Mouse (Mus musculus) bone marrow macrophage, adult 2 months (primary cell): ENCODE measurements around the gene Polg. TPM values are rescaled to one million over a fixed set of nuclear protein-coding genes. Genes with fewer than 3 reads are reported as not detected.

Experiments used
- H3K27ac ChIP-seq: 2 replicates; pipeline ENCODE4 v1.5.1; 2012; ENCODE audit warnings: low read depth, low read length; ENCODE audit not compliant: insufficient read depth
- H3K4me1 ChIP-seq: 2 replicates; pipeline ENCODE4 v1.6.1; 2012; ENCODE audit warnings: low read length; ENCODE audit not compliant: control insufficient read depth, insufficient read depth
- H3K4me3 ChIP-seq: 2 replicates; pipeline ENCODE4 v1.5.1; 2012; ENCODE audit warnings: mild to moderate bottlenecking, low read length, moderate library complexity; ENCODE audit not compliant: insufficient read depth
- CTCF ChIP-seq: IDR thresholded peaks from 2 replicates; pipeline ENCODE4 v1.5.1; 2012; ENCODE audit warnings: low read depth, mild to moderate bottlenecking, low read length, moderate library complexity
- POLR2A ChIP-seq: IDR thresholded peaks from 2 replicates; pipeline ENCODE4 v1.6.1; 2012; ENCODE audit warnings: mild to moderate bottlenecking, low read depth, low read length, borderline replicate concordance
- polyA plus RNA-seq: library from polyadenylated mRNA; stranded (reverse); fragments of >200 nt; gene quantifications from 2 replicates; pipeline ENCODE4 v1.2.4, GENCODE M21; 2012; ENCODE audit not compliant: missing spikeins, insufficient read depth, insufficient read length

Gene Polg
- polyA plus RNA-seq, 1 experiment = 56.9 TPM

DNA sequence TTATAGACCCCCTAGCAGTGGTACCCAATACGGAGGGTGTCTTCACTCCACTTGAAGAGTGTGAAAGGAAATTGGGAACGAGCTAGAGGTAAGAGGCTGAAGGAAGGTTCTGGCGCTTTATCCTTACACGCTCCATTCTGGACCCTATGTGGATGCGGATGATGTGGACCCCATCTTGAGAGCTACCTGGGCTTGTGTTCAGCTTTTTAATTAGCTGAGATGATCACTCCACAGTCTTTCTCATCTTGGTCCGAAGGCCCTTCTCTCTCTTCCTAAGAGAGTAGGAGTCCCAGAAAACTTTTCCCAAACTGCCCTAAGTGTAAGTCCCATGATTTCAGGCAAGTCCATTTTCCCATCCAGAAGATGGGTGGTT is 43.1 kb upstream of the Polg start:
- H3K27ac ChIP-seq = no peak overlapping the region
- no peak for TF ChIP-seq CTCF
- no peak for TF ChIP-seq POLR2A
- no peaks in the 10 kb centered on the region for H3K4me1 ChIP-seq
- no peak overlapping the region for H3K4me3 ChIP-seq

DNA sequence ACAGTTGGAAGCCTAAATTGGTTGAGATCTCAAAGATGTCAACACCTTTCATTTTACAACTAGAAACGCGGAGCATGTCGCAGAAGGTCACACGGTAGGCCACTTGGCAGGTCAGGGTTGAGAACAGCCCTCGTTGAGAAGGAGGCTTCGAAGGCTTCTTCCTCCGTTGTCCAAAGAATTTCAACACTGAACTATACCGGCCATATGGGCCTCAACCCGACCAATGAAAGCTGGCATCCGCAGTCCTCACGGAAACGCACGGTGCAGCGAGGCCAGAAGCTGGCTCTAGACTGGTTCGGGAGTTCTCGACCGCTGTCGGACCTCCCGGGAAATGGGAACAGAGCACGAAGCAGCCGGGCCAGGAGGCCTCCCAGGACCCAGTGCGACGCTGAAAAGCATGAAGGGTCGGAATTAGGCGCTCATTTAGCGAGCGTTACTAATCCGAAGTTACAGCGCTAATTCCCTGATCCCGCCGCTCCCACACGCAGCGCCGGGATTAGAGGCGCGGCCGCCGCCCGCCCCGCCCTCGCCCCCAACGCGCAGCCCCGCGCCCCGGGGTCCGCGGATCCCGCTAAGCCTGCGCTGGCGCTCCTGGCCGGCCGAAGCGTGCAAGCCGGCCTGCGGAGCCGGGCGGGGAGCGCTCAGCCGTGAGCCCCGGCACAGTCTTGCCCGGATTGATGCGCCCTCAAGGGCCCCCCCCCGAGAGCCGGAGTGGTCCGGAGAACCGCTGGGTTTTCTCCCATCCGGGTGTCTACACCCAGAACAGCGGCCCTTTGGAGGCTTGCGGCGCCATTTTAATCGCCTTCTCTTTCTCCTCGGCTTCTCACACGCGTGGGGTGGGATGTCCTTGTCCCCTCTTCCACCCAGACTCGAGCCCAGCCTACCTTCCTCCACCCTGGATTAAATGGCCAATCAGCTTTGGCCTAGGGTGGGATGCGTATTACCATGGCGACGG is 42.4 kb upstream of the Polg start:
- no peak overlapping the region for H3K4me3 ChIP-seq
- no peak overlapping the region for H3K27ac ChIP-seq
- TF ChIP-seq CTCF (no peak), POLR2A (no peak)
- H3K4me1 ChIP-seq = no peaks in the 10 kb centered on the region

DNA sequence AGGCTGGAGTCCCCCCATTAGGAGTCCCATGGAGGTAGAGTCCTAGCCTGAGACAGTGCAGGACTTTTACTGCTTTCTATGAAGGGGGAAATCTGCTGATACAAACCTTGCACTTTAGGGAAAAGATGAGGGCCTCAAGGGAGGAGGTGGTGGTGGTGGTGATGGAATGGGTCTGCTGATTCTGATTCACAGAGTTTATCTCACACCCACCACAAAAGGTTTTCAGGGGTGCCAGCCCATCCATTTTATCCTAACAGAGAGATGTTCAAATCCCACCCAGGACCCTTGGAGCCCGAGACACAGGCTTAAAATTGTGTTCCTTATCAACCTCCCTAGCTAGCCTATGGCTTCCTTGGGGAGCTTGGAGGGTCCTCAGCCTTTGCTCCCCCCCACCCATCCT is 41.6 kb upstream of the Polg start:
- Histone ChIP-seq H3K4me1 (no peaks in the 10 kb centered on the region), H3K4me3 (no peak overlapping the region), H3K27ac (no peak overlapping the region)
- TF ChIP-seq CTCF (no peak), POLR2A (no peak)

DNA sequence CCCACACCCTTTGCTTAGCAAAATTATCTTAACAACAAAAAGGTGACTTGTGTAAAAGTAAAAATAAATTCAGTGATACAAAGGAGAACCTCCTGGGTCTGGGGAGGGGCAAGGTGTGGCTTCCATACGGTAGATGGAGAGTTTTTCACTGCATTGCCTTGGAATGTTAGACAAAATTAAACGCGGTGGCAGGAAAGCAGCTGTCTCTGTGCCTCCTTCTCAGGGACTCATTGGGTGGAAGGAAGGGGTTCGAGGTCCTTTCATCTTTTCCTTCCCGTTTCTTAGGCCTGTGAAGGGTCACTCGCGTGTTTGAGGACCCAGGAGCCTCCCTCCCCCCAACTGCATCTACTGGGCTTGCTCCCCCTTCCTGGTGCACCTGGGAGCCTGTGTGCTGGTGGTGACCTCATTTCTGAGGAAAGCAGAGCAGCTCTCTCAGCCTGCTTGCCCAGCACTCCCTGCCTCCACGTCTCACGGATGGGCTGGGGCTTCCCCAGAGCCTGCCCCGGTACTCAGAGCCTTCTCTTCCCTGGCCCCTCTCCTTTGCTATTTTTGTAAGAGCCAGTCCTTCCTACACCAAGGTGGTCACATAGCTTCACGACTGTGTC is 41.0 kb upstream of the Polg start:
- no peaks in the 10 kb centered on the region for H3K4me1 ChIP-seq
- TF ChIP-seq CTCF (no peak), POLR2A (no peak)
- no peak overlapping the region for H3K27ac ChIP-seq
- H3K4me3 ChIP-seq = no peak overlapping the region

DNA sequence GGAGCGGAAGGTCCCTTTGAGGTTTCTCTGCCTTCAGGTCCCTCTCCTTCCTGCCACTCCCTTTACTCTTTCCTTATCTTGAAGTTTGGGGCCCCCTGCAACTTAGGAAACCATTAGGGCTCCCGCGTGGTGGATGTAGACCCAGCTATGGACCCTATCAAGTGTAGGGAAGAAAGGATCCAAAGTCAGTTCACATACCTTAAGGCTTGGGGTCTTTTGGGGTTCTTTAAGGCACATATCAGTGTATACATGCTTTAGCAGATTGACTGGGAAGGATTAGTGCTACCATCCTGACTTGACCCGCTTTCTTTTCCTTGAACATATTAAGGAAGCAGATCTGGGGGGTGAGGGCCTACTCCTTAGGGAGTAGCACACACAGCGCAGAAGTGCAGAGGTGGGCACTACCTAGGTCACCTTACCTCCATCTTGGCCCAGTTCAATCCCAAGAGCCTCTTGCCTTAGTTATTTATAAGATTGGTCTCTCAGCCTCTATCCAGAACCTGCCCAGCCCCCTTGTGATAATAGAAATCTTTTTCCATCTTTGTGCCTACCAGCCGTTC is 40.4 kb upstream of the Polg start:
- Histone ChIP-seq H3K27ac (no peak overlapping the region), H3K4me1 (no peaks in the 10 kb centered on the region), H3K4me3 (no peak overlapping the region)
- no peak for TF ChIP-seq CTCF
- TF ChIP-seq POLR2A = no peak

DNA sequence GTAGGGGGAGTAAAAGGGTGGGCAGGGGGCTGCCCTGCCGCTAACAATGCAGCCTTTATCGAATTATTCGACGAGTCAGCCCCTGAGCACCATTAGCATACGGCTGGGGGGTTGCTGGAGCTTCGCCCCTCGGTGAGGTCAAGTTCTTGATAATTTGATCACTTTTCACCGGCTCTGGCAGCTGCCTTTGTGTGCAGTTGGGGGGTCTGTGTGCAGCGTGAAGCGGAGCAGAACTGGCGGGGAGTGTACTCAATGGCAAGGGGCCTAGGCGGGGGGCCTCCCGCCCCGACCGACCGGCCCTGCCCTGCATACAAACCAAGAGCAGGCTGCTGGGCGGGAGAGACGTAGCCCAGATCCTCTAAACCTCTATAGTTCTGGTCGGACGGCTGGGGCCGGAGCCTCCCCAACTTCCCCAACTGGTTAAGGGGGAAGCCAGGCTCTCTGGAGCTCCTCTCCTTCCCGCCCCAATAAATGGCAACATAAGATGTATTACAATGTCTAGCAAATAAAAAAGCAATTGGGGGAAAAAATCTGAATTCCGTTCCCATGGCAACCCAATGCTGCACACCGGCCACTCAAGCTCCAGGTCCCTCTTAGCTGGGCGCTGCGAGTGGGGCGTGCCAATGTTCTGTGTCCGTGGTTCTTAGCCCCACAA is 39.8 kb upstream of the Polg start:
- TF ChIP-seq POLR2A (no peak), CTCF (no peak)
- no peak overlapping the region for H3K27ac ChIP-seq
- H3K4me3 ChIP-seq = no peak overlapping the region
- H3K4me1 ChIP-seq = no peaks in the 10 kb centered on the region

DNA sequence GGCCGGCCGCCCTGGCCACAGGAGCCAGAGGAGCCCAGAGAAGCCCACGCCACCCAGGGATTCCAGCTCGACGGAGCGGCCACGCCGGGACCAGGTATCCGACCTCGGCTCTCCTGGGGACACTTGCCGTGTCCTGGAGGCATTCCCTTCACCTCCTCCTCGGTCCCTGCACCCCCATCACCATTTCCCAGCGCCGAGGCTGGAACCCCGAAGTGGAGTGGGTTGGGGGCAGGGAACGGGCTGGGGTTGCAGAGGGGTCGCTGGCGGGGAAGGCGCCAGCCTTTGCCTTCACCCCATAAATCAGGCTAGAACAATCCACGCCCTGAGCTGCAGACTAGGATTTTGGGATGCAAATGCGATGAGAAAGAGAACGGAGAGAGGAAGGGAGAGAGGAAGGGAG is 39.2 kb upstream of the Polg start:
- no peaks in the 10 kb centered on the region for H3K4me1 ChIP-seq
- peak overlapping the region; percentile 30; the same call in 1 of the 2 replicates for H3K4me3 ChIP-seq
- no peak for TF ChIP-seq CTCF
- no peak for TF ChIP-seq POLR2A
- H3K27ac ChIP-seq = no peak overlapping the region

DNA sequence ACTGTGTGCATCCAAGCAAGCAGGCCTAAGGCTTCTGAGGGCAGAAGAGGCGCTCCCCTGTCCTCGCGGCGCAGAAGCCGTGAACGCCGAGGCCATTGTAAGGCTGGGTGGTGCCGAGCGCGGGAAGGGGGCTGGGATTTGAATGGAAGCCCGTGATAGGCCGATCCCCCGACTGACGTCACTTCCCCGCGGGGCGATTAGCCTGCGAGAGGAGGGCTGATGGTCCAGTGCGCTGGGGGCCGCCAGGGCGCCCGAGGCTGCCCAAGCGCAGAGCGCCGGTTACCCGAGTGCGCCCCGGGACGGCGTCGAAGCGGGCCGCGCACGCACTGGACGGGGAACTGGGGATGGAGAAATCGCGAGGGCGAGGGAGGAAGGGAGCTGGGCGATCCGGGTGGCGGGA is 38.6 kb upstream of the Polg start:
- peak overlapping the region; percentile 30 for H3K4me3 ChIP-seq
- TF ChIP-seq POLR2A (no peak), CTCF (no peak)
- no peak overlapping the region for H3K27ac ChIP-seq
- no peaks in the 10 kb centered on the region for H3K4me1 ChIP-seq

DNA sequence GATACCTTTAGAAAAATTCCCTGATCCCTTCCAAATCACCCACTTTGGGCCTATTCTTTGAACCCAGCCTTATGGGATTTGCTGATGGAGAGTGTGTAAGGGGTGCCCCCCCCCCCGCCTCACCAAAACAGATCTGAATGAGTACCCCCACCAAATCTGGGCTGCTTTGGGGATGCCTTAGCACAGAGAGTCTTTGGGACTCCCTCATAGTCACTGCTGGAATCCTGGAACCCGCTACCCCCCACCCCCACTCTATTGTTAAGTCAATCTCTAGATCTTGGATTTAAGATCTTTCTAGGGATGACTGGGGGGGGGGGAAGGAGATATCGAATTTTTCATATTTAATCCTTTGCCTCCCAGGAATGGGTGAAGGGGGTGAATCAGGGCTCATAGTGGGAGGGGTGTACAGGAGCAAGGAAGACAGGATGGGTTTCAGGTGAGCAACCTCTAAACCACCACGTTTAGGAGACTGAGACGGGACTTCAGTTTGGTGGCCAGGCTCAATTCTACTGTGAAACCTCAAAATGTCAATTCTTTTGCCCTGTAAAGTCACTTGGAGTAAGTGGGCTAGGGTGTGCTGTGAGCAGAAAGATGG is 37.6 kb upstream of the Polg start:
- TF ChIP-seq CTCF (no peak), POLR2A (no peak)
- no peak overlapping the region for H3K4me3 ChIP-seq
- H3K4me1 ChIP-seq = no peaks in the 10 kb centered on the region
- no peak overlapping the region for H3K27ac ChIP-seq
